Mouse (Mus musculus): ENCODE results near the gene Nfia.

Nfia gene

DNA sequence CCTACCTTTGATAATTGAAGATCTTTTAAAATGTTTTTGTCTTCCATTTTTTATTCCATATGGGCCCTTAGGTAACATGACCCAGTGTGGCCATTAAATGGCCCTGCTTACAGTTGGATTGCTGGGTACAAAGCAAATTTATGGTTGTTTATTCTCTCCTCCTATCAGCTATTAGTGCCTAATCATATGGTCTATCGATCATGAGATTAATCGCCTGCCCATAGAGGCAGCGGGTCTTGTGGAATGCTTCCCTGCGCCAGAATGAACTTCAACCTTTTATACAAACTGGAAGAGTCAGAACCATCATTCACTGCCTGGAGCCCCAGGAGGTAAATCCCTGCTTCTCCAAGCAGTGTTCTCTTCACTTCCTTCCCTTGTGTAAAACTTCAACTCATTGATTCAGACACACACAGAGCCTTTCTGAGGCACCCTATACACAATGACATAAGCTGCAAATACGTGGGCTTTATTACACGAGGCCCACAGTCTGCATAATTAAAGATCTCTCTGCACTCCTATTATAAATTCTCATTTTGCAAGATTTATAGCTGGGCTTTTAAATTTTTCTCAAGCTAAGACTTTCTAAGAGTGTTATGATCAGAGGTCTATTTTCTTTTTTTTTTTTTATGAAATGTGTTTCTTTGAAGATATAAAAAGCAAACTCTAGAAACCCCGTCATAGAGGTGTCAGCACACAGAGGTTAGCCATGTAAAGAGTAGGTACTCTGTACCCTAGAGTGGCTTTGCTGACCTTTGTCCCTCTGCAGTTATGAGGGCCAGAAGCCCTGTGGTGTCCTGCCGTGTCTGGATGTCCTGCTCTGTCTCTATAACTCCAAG is 67.9 kb downstream of the Nfia start:
- DNase-seq (ENCODE audit: low spot score): no peak

GRCm38 (mm10) chr4:97841063-97841595 is 68.6 kb downstream of the Nfia start:
- DNase-seq (ENCODE audit: low spot score): no peak

DNA sequence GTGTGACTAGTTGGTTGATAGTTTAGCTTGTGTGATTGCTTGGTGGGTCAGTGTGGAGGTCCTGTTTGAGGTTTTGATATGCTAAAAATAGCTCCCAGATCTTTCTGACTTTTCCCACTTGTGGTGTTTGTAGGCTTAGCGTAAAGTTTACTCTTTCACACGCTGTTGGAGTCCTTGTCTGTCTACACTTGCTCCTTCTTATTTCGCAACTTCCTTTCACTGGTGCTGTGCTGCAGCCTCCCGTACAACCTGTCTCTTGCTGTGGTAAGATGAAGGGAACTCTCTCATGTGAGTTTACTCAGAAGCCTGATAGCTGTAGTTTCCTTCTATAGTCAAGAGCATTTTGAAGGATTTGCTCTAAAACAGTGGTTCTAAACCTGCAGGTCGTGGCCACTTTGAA is 69.2 kb downstream of the Nfia start:
- no peak for DNase-seq (ENCODE audit: low spot score)

DNA sequence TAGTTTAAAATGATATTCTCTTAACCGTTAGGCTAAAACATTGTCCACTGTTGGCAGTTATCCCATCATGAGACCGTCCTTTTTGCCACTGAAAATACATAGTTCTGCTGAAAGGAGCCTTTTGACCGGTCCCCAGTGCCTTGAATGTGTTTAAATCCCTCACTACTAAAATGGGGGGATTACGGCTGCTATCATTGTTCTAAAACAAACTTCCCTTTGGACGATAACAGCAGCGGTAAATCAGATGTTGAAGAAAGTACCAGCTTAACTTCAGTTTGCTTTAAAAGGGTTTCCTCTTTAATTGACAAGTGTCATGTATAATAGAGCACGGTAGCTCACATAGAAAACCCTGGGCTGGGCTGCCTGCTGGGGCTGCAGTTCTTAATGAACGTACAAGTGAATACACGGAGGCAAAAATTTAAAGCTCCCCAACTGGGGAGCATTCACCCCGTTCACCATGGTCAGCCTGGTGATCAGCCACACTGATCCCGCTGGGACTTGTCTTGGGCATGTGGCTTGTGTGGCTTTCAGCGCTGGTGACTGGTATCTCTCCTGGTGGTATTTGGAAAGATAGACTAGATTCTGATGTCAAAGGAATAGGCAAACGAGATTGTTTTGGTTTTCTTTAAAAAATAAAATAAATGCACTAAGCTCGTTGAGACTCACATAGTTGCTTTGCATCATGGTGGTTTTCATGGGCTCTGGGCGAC is 71.6 kb downstream of the Nfia start:
- no peak for DNase-seq (ENCODE audit: low spot score)

DNA sequence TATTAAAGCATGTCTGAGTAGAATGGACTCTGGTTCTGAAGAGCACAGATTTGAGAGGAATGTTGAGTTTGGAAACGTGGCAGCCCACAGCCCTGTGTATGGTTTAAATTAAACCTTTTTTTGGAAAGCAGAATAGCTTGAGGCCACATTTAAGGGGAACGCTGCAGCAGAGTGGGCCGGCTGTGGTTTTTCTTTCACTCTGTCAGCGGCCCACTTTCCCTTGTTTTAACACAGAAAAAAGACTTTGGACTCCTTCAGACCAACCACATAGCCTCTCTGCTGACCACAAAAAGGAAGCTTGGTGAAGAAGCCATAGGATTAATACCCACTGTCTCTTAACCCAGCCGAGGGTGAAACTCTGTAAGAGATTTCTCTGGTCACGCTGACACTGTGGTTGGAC is 72.4 kb downstream of the Nfia start:
- no peak for DNase-seq (ENCODE audit: low spot score)

DNA sequence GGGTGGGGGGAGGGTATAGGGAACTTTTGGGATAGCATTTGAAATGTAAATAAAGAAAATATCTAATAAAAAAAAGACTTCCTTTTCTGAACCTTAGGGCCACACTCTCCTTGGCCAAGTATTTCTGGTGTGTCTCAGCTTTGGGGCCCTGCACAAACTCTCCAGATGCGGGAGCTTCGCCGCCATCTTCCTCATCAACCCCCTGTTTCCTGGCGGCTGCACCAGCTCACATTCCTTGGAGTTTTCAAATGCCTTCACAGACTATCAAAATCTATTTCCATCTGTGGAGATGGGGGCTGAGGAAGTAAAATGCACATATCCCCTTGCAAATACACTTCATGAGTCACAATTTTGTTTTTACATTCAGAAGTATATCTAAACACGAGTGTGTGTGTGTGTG is 75.1 kb downstream of the Nfia start:
- no peak for DNase-seq (ENCODE audit: low spot score)

DNA sequence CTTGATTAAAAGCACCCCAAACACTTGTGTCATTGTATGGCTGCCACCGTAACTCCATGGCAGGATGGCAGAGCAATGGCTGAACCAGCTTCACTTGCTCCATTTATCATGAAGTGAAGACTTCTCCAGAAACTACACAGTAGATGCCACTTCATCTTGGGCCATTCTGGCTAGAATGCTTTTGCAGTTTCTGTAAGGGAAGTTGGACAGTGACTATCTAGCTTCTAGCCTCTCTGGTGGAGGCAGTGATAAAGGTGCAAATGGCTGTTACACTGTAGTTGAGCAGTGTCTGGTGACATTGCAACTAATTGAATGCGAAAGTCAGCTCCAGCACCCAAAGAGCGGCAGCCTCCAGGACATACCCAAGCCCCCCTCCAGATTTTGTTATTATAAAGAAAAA is 78.5 kb downstream of the Nfia start:
- DNase-seq (ENCODE audit: low spot score): no peak

DNA sequence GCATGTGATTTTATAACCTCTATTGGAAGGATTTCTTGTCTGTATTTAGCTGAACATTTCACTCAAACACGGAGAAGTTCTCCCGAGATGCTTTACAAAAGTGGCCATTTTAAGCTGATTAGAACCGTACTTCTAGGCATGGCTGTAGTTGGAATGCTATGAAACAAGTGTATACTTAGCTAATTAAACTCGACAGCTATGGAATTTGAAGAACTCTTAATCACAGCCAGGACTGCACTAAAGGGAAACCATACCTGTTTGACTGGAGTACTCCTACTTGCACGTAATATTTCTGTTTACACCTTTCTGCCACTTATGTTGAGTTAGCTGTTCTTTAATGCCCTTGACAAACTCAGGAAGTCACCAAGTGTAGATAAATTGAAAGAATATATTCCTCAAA is 79.2 kb downstream of the Nfia start:
- no peak for DNase-seq (ENCODE audit: low spot score)

- no peak for DNase-seq (ENCODE audit: low spot score)
Observed at GRCm38 (mm10) chr4:97852626-97853025, 80.1 kb downstream of the Nfia start.

- no peak for DNase-seq (ENCODE audit: low spot score)
Observed at GRCm38 (mm10) chr4:97854779-97855178, 82.2 kb downstream of the Nfia start.

DNA sequence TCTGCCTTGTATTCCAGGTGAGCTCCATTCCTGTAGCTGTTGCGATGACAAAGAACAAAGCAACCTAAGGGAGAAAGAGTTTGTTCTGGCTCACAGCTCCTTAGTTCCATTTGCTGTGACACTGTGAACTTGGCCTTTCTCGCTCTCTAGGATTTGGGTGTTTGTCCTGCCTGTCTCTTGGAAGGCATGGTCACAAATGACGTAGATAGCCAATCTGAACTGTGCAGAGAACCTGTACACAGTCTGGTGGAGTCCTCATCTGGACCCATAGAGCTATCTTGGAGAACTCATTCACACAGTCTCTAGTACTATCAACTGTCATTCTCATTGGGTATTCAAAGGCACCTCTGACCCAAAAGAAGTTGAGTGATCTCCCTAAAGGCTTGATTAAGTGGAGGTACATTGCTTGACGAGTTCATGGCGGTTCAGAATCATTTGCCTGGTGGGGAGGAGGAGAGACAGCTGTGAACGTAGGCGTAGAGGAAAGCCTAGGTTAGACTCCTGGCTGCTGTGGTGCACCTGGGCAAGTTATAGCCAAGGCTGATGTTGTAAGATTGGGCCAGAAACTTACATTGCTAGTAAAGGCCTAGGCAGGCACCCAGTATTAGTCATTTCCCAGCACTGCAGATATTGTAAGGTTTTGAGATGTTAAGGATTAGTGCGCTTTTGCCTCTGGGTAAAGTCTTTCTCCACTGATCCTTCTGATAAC is 83.3 kb downstream of the Nfia start:
- DNase-seq (ENCODE audit: low spot score): no peak

DNA sequence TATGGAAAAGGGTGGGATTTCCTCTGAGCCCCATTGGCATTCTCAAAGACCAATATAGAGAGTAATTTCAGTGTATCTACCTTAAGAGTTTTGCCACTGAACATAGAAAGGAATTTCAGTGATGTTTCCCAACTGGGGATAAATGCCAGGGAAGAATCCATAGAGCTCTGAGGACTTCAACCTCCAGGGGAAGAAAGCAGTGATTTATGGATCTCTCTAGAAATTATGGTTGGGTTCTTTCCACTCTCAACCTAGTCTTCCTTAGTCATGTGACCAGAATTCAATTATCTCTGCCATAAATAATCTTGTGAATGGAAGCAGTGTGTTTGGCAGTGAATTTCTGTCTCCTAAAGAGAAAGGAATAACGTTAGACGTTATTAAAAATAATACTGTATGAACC is 85.0 kb downstream of the Nfia start:
- no peak for DNase-seq (ENCODE audit: low spot score)

GRCm38 (mm10) chr4:97859431-97859830 is 86.9 kb downstream of the Nfia start:
- no peak for DNase-seq (ENCODE audit: low spot score)

DNA sequence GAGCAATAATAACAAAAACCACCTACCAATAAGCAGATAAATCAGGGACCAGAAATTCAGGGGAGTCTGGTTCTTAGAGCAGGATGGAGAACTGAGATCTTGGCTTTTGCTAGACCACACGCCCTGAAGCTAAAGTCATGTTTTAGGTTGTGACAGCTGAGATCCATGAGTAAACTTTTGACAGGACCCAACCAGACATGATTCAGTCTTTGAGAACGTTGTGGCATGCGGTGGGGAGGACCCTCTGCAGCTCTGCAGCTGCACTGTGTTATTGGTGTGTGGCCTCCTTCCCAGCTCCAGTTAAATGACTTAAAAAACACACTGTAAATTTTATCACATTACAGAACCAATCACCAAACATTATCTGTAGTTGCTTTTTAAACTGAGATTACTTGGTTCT is 87.8 kb downstream of the Nfia start:
- no peak for DNase-seq (ENCODE audit: low spot score)

DNA sequence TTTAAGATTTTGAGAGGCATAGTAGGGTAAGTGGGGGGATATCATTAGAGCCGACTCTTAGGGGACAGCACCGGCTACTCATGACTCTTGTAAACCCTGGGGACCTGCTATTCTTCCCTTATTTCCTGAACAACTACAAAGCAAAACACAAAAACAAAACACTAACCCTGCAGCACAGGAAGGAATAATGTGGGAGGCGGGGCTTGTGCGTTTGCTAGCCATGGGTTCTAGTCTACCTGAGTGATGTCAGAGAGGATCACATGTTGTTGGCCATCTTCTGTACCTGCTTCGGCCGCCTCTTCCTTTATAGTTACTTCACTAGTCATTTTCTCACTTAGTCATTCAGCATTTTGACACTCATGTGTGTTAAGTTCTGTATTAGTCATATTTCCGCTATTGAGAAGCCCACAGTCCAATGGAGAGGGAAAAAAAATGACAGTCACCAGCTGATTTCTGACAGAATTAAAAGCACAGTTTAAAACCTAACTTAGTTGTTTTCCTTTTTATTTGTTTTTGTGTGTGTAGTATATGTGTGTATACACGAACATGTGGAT is 88.3 kb downstream of the Nfia start:
- DNase-seq (ENCODE audit: low spot score): no peak

DNA sequence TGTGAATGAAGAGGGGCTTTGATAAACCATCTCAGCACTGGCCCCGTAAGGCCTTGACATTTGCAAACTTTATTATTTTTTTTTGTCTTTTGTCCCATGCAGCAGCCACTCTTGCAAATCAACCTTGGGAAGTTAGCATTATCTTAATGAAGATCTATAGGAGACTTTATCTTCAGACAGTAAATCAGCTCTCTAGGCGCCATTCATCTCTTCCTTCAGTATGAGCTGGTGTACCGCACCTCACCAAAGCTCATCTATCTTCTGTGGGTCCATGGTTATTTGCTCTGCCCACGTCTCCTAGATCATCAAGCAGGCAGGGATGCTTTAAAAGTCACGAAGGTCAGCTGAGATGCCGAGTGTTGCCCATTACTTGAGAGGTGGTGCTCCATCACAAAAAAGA is 89.8 kb downstream of the Nfia start:
- DNase-seq (ENCODE audit: low spot score): no peak

GRCm38 (mm10) chr4:97864276-97864675 is 91.7 kb downstream of the Nfia start:
- DNase-seq (ENCODE audit: low spot score): no peak

DNA sequence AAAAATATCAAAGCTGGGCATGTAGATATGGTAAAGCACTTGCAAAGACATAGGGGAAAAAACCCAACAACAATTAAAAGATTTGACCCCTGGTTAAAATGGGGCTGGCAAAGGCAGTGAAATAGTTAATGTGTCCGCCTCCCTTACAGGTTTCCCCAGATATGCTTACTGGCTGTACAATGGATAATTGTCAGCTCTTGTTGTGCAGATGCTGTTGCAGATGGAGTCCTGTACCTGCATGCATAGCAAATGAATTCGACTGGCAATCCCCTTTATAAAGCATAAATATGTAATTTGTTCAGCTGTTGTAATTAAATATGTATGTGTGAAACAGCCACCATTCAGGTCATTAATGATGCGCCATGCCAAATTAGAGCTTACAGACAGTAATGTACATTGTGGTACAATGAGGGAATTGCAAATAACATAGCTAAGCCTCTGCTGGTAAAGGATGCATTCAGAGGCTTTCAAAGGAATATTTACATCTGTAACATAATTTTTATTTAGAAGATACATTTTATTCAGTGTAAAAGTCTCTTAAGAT is 92.9 kb downstream of the Nfia start:
- DNase-seq (ENCODE audit: low spot score): no peak

- no peak for DNase-seq (ENCODE audit: low spot score)
Observed at GRCm38 (mm10) chr4:97866463-97866862, 93.9 kb downstream of the Nfia start.

DNA sequence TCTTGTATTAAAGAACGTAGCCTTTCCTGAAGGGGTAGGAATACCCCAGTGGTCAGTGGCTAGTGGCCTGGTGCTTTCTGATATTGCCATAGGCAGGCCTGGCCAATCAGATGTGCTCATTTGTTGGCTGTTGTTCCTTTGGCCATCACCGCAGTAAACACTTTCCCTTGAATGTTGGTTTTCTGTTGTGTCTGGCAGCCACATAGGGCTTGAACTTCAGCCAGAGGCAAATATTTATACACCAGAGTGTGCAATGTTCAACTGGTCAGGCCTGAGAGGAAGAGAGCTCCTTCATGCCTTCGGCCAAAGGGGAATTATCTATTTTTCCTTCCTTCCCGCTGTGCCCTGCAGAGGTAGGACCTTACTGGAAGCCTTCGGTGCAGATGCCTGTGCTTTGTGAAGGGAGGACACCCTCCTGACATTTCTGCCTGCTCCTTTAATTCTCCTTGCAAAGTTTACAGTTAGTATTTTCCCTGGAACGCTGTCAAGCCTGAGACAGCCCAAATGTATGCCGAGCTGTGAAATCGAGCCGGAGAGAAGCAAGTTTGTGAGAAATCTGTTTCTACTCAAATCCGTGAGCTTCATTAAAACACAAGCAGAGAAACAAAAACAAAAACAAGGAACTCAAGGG is 95.9 kb downstream of the Nfia start:
- DNase-seq (ENCODE audit: low spot score): peak; percentile 17

- peak; percentile 91 for DNase-seq (ENCODE audit: low spot score)
Observed at GRCm38 (mm10) chr4:97868938-97869440, 96.5 kb downstream of the Nfia start.
